Mouse (Mus musculus) E14TG2a.4 (cell line): ENCODE measurements around the gene Rpl28.

ENCODE experiments used
- CTCF ChIP-seq: conservative IDR thresholded peaks from 2 replicates; pipeline ENCODE4 v1.5.1; 2014; ENCODE audit warnings: low read length
- NANOG ChIP-seq: IDR thresholded peaks from 2 replicates; pipeline ENCODE4 v1.6.1; 2014; ENCODE audit warnings: borderline replicate concordance, low read length, mixed read lengths
- POU5F1 ChIP-seq: IDR thresholded peaks from 2 replicates; pipeline ENCODE4 v1.6.1; 2014; ENCODE audit warnings: low read length, borderline replicate concordance

- TF ChIP-seq CTCF = no peak
- TF ChIP-seq POU5F1 = no peak
- no peak for TF ChIP-seq NANOG
Measured at GRCm38 (mm10) chr7:4751971-4752820, 40.5 kb upstream of the Rpl28 start.
